Comparison of ENCODE assay signal across 8 mouse cellular contexts in the genomic region with DNA sequence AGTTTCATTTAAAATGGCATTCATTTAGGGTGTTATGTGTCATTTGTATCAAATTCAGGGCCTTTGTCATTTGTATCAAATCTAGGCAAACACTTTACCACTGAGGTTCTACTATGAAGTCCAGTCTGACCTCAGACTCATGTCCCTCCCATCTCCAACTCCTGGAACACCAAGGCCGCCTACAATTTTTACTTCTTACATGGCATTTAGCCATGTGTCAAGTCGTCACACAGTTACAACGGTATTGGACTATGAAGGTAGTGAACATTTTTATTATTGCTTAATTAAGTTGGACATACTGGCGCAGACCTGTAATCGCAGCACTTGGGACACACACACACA. TPM values are rescaled to one million over a fixed set of nuclear protein-coding genes. Genes with fewer than 3 reads are reported as not detected.
DNase-seq lines count a peak whose midpoint lies in the region; ATAC-seq lines count a peak whose summit lies in the region.

No protein-coding gene starts in this region.

- no peak for ATAC-seq in kidney, embryonic 16.5 days (ENCODE audit: low FRiP score, low TSS enrichment)
- no peak for ATAC-seq in hindbrain, embryonic 15.5 days (ENCODE audit: low FRiP score, low read depth)
- ATAC-seq in midbrain, embryonic 15.5 days (replicated peaks) = no peak

- H3K4me3 ChIP-seq in kidney, embryonic 16.5 days (ENCODE audit: low read length) = peak overlapping the region; percentile 55
- peak overlapping the region; percentile 74 for H3K4me3 ChIP-seq in embryonic facial prominence, embryonic 10.5 days
- H3K4me3 ChIP-seq in hindbrain, embryonic 15.5 days = peak overlapping the region; percentile 59
- H3K4me3 ChIP-seq in midbrain, embryonic 15.5 days = peak overlapping the region; percentile 77

- no peaks in the 10 kb centered on the region for H3K36me3 ChIP-seq in kidney, embryonic 16.5 days (ENCODE audit: insufficient read depth, low read length)
- H3K36me3 ChIP-seq in embryonic facial prominence, embryonic 10.5 days (replicated peaks) = no peaks in the 10 kb centered on the region
- H3K36me3 ChIP-seq in hindbrain, embryonic 15.5 days = no peaks in the 10 kb centered on the region
- H3K36me3 ChIP-seq in midbrain, embryonic 15.5 days (replicated peaks) = no peaks in the 10 kb centered on the region

- 31% methylated on average over 5 of the region's 5 CpGs for WGBS in kidney, embryonic 16.5 days
- 40% methylated on average over 5 of the region's 5 CpGs for WGBS in embryonic facial prominence, embryonic 10.5 days
- WGBS in hindbrain, embryonic 15.5 days = 34% methylated on average over 5 of the region's 5 CpGs
- WGBS in midbrain, embryonic 15.5 days = 37% methylated on average over 5 of the region's 5 CpGs

- no peaks in the 10 kb centered on the region for H3K9me3 ChIP-seq in kidney, embryonic 16.5 days (ENCODE audit: low read length)
- no peaks in the 10 kb centered on the region for H3K9me3 ChIP-seq in embryonic facial prominence, embryonic 10.5 days
- H3K9me3 ChIP-seq in hindbrain, embryonic 15.5 days = no peaks in the 10 kb centered on the region
- H3K9me3 ChIP-seq in midbrain, embryonic 15.5 days = no peaks in the 10 kb centered on the region

- H3K27ac ChIP-seq in kidney, embryonic 16.5 days (ENCODE audit: low read length) = peak overlapping the region; percentile 96
- peak overlapping the region; percentile 92 for H3K27ac ChIP-seq in embryonic facial prominence, embryonic 10.5 days (replicated peaks)
- peak overlapping the region; percentile 89 for H3K27ac ChIP-seq in hindbrain, embryonic 15.5 days (replicated peaks)
- H3K27ac ChIP-seq in midbrain, embryonic 15.5 days = peak overlapping the region; percentile 93

- H3K4me1 ChIP-seq in kidney, embryonic 16.5 days (ENCODE audit: insufficient read depth, low read length) = peaks cover 4% of the 10 kb centered on the region; the same call in 1 of the 2 replicates
- peaks cover 11% of the 10 kb centered on the region; the same call in 1 of the 2 replicates for H3K4me1 ChIP-seq in embryonic facial prominence, embryonic 10.5 days
- no peaks in the 10 kb centered on the region for H3K4me1 ChIP-seq in hindbrain, embryonic 15.5 days (replicated peaks)
- H3K4me1 ChIP-seq in midbrain, embryonic 15.5 days = no peaks in the 10 kb centered on the region

- DNase-seq in kidney, postnatal 36 days = no peak
- DNase-seq in embryonic facial prominence, embryonic 10.5 days (ENCODE audit: low spot score) = no peak
- DNase-seq in urinary bladder, postnatal 10 days (ENCODE audit: low spot score) = no peak
- DNase-seq in cerebellum, postnatal 10 days = no peak
- no peak for DNase-seq in cerebellum, adult 11 months

- peak overlapping the region; percentile 76 for H3K9ac ChIP-seq in kidney, embryonic 16.5 days (replicated peaks; ENCODE audit: low read length)
- H3K9ac ChIP-seq in hindbrain, embryonic 15.5 days = peak overlapping the region; percentile 55; the same call in 1 of the 2 replicates
- H3K9ac ChIP-seq in midbrain, embryonic 15.5 days = peak overlapping the region; percentile 78; the same call in 1 of the 2 replicates

- H3K27me3 ChIP-seq in kidney, embryonic 16.5 days (ENCODE audit: insufficient read depth, low read length) = no peaks in the 10 kb centered on the region
- no peaks in the 10 kb centered on the region for H3K27me3 ChIP-seq in embryonic facial prominence, embryonic 10.5 days (replicated peaks; ENCODE audit: low read depth, poor library complexity, severe bottlenecking)
- no peaks in the 10 kb centered on the region for H3K27me3 ChIP-seq in hindbrain, embryonic 15.5 days
- no peaks in the 10 kb centered on the region for H3K27me3 ChIP-seq in midbrain, embryonic 15.5 days (replicated peaks)

- H3K4me2 ChIP-seq in kidney, embryonic 16.5 days (replicated peaks; ENCODE audit: low read depth, low read length) = peak overlapping the region; percentile 53
- peak overlapping the region; percentile 59 for H3K4me2 ChIP-seq in hindbrain, embryonic 15.5 days
- H3K4me2 ChIP-seq in midbrain, embryonic 15.5 days = peak overlapping the region; percentile 59

RNA-seq across cellular contexts. Expression of gene Stard10, which starts 6.9 kb away (rescaled TPM):
- 57.7 and 66.8 TPM in 2 replicates for polyA plus RNA-seq in kidney, embryonic 16.5 days (2015; fragmentation: Nextera tagmentation; extraction: Ambion mirVana)
- 12.3 and 15.4 TPM in 2 replicates for polyA plus RNA-seq in embryonic facial prominence, embryonic 10.5 days (2016; fragmentation: Nextera tagmentation; extraction: Ambion mirVana)
- 10.8 and 11.8 TPM in 2 replicates for polyA plus RNA-seq in hindbrain, embryonic 15.5 days (2015; fragmentation: Nextera tagmentation; extraction: Ambion mirVana)
- 8.7 and 9.6 TPM in 2 replicates for polyA plus RNA-seq in midbrain, embryonic 15.5 days (2015; fragmentation: Nextera tagmentation; extraction: Ambion mirVana)

RNA-seq across cellular contexts. Expression of gene Atg16l2, which starts 7.9 kb away (rescaled TPM):
- 23.7 TPM in 2 replicates for polyA plus RNA-seq in kidney, embryonic 16.5 days (2015; fragmentation: Nextera tagmentation; extraction: Ambion mirVana)
- 13.1 and 15.1 TPM in 2 replicates for polyA plus RNA-seq in embryonic facial prominence, embryonic 10.5 days (2016; fragmentation: Nextera tagmentation; extraction: Ambion mirVana)
- polyA plus RNA-seq in hindbrain, embryonic 15.5 days (2015; fragmentation: Nextera tagmentation; extraction: Ambion mirVana) = 27.4 and 31.1 TPM in 2 replicates
- 26.1 and 26.9 TPM in 2 replicates for polyA plus RNA-seq in midbrain, embryonic 15.5 days (2015; fragmentation: Nextera tagmentation; extraction: Ambion mirVana)

RNA-seq across cellular contexts. Expression of gene Arap1, which starts 37.9 kb away (rescaled TPM):
- polyA plus RNA-seq in kidney, embryonic 16.5 days (2015; fragmentation: Nextera tagmentation; extraction: Ambion mirVana) = 106 and 112 TPM in 2 replicates
- 15.4 and 17.4 TPM in 2 replicates for polyA plus RNA-seq in embryonic facial prominence, embryonic 10.5 days (2016; fragmentation: Nextera tagmentation; extraction: Ambion mirVana)
- 10.6 and 11.0 TPM in 2 replicates for polyA plus RNA-seq in hindbrain, embryonic 15.5 days (2015; fragmentation: Nextera tagmentation; extraction: Ambion mirVana)
- polyA plus RNA-seq in midbrain, embryonic 15.5 days (2015; fragmentation: Nextera tagmentation; extraction: Ambion mirVana) = 10.4 and 10.6 TPM in 2 replicates
